Mouse (Mus musculus) brain, adult 2 months (tissue): Measurements from ENCODE around the gene Tlcd1.

Experiments used
- DNase-seq: peaks from one replicate; pipeline ENCODE4 v3.0.0; 2011; ENCODE audit warnings: low read depth, low spot score

The Tlcd1 gene

GRCm38 (mm10) chr11:78161169-78161568, 15.3 kb upstream of the Tlcd1 start:
- DNase-seq: no peak

DNA sequence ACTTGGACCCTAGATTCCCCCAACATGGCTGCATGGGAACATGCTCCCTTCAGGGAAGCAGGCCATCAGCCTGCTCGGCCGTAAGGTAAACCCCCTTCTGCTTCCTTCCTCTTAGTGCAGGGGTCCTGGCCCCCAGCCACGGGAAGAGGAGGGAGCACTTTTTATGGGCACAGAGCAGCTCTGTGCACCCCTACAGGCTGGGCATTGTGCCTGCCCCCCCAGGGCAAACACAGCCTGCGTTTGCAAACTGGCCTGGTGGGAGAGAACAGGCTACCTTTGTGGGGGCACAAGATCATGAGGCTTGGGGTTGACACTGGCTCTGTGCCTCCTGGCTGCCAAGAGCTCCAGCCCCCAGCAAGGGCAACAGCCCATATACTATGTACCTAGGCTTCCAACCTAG, 14.5 kb upstream of the Tlcd1 start:
- peak; percentile 43 for DNase-seq

DNA sequence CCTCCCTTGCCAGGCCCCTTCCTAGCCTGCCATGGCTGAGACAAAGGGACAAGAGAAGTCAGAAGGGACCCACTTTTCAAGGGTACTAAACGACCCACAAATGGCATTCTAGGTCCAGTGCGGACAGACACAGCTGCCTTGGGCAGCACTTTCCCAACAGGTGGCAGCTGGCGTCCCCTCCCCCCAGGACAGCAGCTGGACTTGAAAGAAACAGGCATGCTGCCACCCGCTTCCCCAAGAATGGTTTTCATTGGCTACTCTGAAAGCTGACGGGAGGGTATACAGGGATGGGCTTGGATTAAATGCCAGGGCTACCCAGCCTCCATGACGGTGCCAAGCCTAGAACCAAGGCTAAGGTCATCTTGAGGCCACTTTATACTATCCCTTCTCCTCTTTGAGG, 14.0 kb upstream of the Tlcd1 start:
- DNase-seq: peak; percentile 65

DNA sequence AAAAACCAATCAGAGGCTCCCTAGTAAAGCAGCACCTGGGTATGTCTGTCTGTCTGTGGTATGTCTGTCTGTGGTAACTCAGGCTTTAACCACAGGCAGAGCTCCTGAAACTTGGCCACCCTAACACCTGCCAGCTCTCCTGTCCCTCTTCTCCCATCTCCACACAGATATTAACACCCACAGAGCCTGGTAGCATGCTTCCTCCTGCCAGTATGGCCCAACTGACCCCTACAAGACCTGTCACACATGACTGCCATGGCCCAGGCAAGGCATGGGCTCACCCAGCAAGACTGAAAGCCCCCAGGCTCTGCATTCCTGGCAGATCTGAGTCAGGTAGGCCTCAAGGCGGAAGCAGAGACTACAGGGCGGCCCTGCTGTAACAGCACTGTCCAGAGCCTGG, 13.5 kb upstream of the Tlcd1 start:
- no peak for DNase-seq

DNA sequence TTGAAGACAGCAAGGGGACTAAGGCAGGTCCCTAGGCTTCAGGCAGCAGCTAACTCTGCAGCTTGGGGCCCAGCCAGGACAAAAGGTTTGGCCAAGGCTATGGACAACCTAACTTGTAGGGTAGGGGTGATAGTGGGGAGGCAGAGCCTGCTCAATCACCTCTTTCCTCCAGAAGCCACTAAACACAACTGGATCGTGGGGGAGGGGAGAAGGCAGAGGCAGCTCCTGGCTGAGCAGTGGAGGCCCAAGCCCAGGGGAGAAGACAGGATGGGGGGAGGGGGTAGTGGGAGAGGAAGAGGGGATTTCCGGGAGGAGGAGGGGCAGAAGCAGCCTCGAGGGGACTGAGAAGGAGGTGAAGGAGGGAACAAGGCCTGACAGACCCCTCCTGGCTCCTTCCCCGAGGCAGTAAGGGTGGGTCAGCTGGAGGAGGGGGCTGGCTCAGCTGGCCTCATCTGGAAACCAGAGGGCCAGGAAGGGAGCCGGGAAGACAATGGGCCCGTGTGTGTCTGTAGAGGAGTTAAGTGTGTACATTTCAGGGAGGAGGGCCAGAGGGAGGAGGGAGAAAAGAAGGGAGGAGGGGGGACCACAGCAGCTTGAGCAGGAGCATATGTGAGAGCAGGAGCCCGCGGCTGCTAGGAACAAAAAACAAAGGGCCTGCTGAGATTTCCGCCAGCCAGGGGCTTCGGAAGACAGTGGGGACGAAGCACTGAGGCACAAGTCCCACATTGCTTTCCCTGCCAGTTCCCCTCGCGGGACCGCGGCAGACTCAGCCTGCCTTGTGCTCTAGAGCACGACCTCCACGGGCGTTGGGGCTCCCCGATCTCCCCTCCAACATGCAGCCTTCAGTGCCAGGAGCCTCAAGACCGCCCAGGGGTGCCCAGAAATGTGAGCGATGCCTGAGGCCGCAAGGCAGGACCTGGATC, 12.6 kb upstream of the Tlcd1 start:
- DNase-seq: peak; percentile 58

GRCm38 (mm10) chr11:78164604-78164923, 11.9 kb upstream of the Tlcd1 start:
- DNase-seq: no peak

DNA sequence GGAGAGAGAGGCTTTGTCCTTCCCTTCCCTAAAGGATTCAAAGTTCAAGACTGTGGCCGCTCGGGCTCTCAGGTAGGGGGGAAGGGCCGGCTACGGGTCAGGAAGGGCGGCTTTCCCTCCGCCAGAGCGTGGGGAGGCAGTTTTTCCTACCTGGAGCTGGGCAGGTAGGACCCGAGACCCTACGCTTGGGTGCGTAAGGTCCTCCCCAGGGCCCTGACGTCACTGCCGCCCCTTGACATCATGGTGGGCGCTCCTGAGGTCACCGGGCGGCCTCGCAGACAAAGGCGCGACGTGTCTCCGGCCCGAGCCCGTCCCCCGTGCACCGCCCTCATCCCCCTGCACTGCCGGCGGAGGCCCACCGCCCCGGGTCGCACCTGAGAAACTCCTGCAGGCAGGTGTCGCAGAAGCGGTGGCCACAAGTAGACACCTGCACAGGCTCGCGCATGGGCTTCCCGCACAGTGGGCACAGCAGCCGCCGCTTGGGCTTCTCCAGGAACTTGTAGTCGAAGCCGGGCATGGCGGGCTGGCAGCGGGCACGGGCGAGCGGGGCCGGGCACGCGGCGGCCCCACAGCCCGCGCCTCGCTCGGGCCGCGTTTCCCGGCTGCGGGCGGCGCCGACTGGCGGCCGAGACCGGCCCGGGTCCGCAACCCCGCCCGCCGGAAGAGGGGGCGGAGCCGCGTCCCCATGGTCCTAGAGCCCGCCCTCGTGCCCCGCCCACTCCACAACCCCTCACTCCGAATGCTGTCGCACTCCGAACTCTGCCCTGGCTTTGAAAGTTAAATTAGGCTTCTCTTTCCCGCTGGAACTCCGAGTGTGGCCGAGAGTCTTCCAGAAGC, 11.4 kb upstream of the Tlcd1 start, which contains the start of gene Traf4:
Traf4 (minus strand) TSS at position 666 of the 837 bp plus-strand sequence.
- DNase-seq: peak; percentile 82

GRCm38 (mm10) chr11:78165761-78166109, 10.8 kb upstream of the Tlcd1 start:
- no peak for DNase-seq

DNA sequence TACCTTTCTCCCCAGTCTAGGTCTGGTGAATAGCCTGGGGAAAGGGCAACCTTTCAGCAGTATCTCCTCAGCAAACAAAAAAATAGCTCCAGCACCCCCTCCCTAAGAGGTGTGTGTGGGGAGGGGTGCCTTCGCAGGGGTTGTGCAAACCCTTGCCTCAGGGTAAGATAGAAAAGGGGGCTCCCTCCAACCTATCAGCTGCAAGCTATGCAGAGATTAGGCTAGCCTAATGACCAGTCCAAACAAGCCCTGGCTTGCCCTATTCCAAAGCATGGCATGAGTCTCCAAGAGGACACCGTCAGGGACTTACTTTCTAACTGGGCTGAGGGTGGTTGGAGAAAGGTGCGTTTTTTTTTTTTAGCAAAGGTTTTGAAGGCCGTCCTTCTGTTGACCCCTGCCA, 10.3 kb upstream of the Tlcd1 start:
- DNase-seq: no peak

DNA sequence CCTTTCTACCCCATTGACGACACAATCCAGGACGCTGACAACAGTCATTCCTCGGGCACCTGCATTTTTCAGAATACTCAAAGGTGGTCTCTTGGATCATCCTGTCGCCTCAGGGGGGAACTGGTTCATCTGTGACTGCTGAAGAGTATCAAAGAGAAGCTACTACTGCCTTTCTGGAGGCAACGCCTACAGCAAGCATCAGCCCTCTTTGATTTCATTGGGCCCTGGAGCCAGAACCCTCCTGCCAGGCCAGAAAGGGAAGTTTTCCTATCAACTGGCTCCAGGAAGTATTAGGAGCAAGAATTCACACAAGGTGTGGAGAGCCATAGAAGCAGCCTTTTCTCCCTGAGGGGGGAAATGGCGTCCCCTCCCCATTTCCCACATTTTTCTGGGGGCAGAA, 9.9 kb upstream of the Tlcd1 start:
- no peak for DNase-seq

- DNase-seq: no peak
Measured at GRCm38 (mm10) chr11:78167257-78167959, 9.1 kb upstream of the Tlcd1 start.

GRCm38 (mm10) chr11:78168541-78169468, 7.7 kb upstream of the Tlcd1 start:
- no peak for DNase-seq

DNA sequence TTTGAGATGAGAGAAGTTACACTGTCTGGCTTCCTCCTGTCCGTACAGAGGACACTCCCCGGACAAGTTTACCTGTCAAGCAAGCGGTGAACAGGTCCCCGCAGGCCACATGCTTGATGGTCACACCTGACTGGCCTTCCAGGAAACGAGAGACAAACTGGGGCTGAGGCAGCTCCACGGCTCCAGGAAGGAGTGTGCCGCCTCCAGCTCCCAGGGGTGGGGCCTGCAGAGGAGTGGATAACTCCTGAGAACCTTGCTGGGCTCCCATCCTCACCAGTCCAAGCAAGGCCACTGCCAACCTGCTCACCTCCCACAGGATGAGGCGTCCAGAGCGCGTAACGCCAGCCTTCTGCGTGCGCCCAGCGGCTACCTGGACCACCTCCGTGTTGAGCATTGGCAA, 6.2 kb upstream of the Tlcd1 start:
- no peak for DNase-seq

- DNase-seq: no peak
Measured at GRCm38 (mm10) chr11:78171328-78171727, 5.2 kb upstream of the Tlcd1 start.

DNA sequence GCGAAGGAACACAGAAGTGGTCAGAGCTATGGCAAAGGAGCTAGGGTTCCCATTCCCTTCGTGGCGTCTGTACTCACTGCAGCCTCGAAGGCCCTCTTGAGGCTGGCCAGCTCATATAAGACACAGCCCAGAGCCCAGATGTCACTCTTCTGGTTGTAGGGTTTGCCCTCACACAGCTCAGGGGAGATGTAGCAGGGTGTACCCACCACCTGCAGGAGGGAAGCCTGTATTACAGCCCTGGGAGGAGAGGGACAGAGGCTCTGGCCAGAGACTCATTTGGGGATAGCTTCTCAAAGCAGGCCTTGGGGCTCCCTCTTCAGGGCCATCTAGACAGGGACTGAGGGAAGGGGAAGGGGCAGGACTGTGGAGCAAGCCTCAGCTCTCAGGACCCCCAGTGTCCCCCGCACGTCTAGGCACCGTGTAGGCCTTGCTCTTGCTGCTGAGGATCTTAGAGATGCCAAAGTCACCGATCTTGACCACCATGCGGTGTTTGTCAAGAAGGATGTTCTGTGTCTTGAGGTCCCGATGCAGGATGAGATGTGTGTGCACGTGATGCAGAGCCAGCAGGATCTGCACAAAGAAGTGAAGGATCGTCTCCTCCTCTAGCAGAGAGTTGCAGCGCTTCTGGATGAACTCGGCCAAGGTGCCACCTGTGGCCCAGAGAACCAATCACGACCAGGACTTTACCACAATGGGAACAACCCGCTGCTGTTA, 4.3 kb upstream of the Tlcd1 start:
- DNase-seq: no peak

DNA sequence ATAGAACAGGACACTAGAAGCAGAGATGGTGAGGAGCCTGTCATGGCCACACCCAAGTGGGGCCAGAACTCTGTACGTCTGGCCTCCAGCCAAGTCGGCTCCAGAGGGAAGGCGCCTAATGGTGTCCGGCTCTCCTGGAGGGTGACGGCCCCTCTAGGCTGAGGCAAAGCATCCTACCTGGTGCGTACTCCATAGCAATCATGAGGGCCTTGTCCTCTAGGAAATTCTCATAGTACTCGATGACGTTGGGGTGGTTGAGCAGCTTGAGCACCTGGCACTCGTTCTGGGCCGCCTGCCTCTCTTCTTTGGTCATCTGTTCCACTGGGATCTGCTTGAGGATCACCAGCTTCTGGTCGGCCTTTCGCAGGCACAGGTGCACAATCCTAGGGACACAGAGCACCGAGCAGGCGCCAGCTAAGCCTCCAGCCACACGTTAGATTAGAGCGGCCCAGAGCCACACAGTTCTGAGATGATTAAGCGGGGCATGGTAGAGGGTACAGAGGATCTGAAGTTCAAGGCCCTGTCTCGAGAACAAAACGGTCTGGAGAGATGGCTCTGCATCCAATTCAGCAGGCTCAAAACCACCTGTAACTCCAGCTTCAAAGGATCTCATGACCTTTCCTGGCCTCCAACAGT, 3.6 kb upstream of the Tlcd1 start:
- no peak for DNase-seq

GRCm38 (mm10) chr11:78174506-78174905, 2.0 kb upstream of the Tlcd1 start:
- DNase-seq: no peak

DNA sequence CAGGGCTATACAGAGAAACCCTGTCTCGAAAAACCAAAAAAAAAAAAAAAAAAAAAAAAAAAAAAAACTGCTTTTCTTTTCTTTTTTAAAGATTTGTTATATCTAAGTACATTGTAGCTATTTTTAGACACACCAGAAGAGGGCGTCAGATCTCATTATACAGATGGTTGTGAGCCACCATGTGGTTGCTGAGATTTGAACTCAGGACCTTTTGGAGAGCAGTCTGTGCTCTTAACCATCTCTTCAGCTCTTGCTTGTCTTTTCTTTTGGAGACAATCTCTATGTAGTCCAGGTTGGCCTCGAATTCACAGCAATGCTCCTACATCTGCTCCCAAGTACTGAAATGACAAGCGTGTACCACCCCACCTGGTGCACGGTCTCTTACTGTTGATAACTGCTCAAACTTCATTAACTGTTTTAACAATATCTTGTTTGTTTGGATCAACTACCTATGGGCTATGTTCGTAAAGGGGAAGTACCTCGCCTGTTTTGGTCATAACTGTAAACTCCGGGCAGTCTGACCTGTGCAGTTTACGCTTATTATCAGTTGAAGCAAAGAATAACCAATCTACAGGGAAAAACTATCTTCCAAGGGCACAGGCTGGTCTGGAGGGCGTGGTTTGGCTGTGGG, 625 bp upstream of the Tlcd1 start:
- DNase-seq: no peak

DNA sequence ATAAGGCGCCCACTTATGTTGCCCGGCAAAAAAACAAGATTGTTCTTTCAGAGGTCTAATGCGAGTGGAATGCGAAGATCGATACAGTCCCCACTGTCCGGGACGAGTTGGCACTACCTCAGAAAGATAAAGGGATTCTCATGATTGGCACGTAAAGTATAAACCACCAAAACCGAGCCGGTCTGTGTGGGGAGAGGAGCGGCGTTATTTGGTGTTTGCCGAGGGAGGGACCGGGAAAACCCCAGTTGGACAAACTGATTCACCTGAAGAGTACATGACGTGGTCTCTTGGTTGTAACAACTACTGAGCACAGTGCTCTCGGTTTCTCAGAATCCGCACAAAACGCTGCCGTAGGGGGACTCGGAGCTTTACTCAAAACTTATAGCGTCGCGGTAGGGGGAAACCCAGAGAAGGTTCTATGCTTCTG, 407 bp downstream of the Tlcd1 start:
- DNase-seq: no peak
